Mouse (Mus musculus): Measurements from ENCODE around the gene Trappc6a. TPM values are rescaled to one million over a fixed set of nuclear protein-coding genes. Genes with fewer than 3 reads are reported as not detected.

The Trappc6a gene
- polyA plus RNA-seq, 1 experiment from 2014 or later, result 67.8 TPM

DNA sequence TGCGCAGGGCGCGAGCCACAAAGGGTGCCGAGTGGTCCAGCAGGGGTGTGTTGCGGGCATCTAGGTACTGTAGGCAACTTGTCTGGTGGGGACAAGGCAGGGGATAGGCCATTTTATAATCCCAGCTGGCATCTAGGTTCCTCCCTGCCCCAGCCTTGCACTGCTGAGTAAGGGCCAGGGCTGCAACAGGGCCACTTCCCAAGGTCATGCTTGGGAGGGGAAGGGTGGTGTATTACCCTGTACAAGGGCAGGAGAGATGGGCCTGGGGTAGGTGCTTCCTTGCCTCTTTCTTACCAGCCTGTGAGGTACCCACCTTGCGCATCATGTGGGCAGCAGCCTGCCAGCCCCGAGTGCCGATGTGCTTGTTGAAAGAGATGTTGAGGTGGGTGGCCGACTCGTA lies 26.5 kb downstream of the Trappc6a start:
- WGBS, result 93% methylated on average over 10 of the region's 10 CpGs
- no peak overlapping the region for H3K4me2 ChIP-seq (replicated peaks)
- H3K36me3 ChIP-seq, result peaks cover 63% of the 10 kb centered on the region

GRCm38 (mm10) chr7:19540771-19541566 lies 32.8 kb downstream of the Trappc6a start:
- no peaks in the 10 kb centered on the region for H3K9me3 ChIP-seq
- H3K27me3 ChIP-seq, result no peaks in the 10 kb centered on the region
- peaks cover 37% of the 10 kb centered on the region for H3K4me1 ChIP-seq
- H3K36me3 ChIP-seq, result peaks cover under 1% of the 10 kb centered on the region; the same call in 1 of the 2 replicates
- 99% methylated on average over 2 of the region's 2 CpGs for WGBS
- no peak overlapping the region for H3K9ac ChIP-seq
- no peak overlapping the region for H3K27ac ChIP-seq
- no peak overlapping the region for H3K4me3 ChIP-seq
- no peak for ATAC-seq (ENCODE audit: low FRiP score, low read depth)
- H3K4me2 ChIP-seq (replicated peaks), result no peak overlapping the region

More for the DNA sequence above, 26.5 kb downstream of the Trappc6a start:
- no peak for ATAC-seq (ENCODE audit: low FRiP score, low read depth)
- Histone ChIP-seq H3K9me3 (no peaks in the 10 kb centered on the region), H3K4me1 (peaks cover 15% of the 10 kb centered on the region), H3K27me3 (no peaks in the 10 kb centered on the region), H3K9ac (no peak overlapping the region), H3K4me3 (no peak overlapping the region), H3K27ac (no peak overlapping the region)

DNA sequence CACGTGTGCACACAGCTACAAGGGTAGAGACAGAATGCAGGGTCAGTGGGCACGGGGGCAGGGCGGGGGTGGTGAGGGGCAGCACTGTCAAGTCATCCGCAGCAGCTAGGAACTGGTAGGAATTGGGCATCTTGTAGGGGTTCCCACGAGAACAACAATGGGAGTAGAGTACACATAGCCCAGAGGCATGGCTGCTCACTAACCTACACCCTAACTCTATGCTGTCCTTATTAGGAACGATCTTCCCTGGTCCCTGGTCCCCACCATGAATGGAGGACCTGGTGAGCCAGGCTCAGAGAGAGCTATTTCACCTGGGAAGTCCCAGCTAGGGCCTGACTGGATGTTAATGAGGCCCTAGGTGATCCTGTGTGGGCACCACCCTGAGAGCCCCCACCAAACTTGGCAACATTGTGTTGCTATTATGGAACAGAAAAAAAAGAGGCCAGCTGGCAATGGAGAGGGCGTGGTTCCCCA lies 33.5 kb downstream of the Trappc6a start:
- Histone ChIP-seq H3K36me3 (no peaks in the 10 kb centered on the region; the same call in 1 of the 2 replicates), H3K9ac (no peak overlapping the region), H3K4me2 (replicated peaks) (no peak overlapping the region), H3K4me1 (peaks cover 39% of the 10 kb centered on the region), H3K27me3 (no peaks in the 10 kb centered on the region), H3K9me3 (no peaks in the 10 kb centered on the region), H3K4me3 (no peak overlapping the region), H3K27ac (no peak overlapping the region)
- 82% methylated on average over 7 of the region's 7 CpGs for WGBS
- ATAC-seq (ENCODE audit: low FRiP score, low read depth), result no peak

DNA sequence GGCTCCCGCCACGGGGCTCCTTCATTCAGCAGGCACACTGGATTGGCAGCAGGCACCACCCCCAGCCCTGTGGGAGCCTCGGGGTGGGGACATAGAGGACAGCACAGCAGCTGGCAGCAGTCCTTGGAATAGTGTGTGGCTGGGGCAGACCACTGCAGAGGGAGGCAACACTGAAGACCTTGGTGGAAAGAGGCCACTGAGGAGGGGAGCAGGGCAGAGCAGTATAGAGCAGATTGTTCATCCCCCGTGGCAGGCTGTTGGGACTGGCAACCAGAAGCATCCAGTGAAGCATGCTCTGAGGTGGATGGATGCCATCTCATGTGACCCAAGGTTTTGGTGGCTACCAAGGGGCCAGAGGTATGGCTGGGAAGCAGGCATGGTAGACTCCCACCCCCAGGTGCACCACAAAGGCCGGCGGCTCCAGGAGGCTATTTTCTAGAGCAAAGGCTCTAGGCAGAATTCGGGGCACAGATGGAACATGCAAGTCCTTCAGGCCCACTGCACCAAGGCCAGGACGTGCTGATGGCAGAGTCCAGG lies 34.0 kb downstream of the Trappc6a start:
- Histone ChIP-seq H3K9me3 (no peaks in the 10 kb centered on the region), H3K4me3 (no peak overlapping the region), H3K9ac (no peak overlapping the region), H3K27ac (no peak overlapping the region), H3K27me3 (no peaks in the 10 kb centered on the region), H3K4me2 (replicated peaks) (no peak overlapping the region), H3K4me1 (peaks cover 36% of the 10 kb centered on the region), H3K36me3 (no peaks in the 10 kb centered on the region; the same call in 1 of the 2 replicates)
- WGBS, result 76% methylated on average over 8 of the region's 8 CpGs
- peak; percentile 60; the same call in 1 of the 2 replicates for ATAC-seq (ENCODE audit: low FRiP score, low read depth)

DNA sequence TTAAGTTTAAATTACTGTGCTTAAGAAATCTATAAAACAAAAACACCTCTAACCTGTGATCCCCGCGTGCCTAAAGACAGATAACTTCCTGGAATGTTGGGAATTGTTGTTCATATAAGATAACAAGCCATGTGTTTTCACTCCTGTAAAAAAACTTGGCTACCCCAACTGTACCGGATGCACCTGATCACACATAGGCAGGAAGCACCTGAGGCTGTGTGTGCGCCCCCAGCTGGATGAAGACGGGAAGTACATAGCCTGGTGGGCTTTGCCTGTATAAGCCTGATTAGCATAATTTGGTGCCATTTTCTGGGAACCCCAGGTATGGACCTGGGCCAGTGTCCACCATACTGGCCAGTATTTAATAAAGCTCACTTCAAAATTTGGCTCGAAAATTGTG lies 35.4 kb downstream of the Trappc6a start:
- no peak overlapping the region for H3K9ac ChIP-seq
- ATAC-seq (ENCODE audit: low FRiP score, low read depth), result no peak

DNA sequence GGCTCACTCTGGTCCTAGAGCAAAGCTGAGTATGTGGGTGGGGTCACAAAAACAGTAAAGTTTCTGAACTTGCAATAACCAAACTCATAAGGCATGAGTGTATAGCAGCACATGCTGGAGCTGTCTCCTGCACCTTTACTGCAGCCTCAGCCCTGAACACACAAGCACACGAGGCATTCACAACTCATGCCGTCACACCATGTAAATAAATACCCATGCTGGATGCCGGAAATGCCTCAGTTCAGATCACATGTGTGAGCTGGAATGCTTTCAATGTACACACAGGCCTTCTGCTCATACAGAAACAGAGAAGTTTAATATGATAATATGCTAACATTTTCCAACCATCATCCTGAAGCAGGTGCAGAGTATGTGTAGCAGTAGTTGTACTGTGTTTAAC lies 37.8 kb downstream of the Trappc6a start:
- Histone ChIP-seq H3K27ac (no peak overlapping the region), H3K9ac (no peak overlapping the region), H3K4me1 (peaks cover 30% of the 10 kb centered on the region), H3K4me3 (no peak overlapping the region), H3K9me3 (no peaks in the 10 kb centered on the region), H3K36me3 (no peaks in the 10 kb centered on the region), H3K4me2 (replicated peaks) (no peak overlapping the region), H3K27me3 (no peaks in the 10 kb centered on the region)
- 57% methylated on average over 3 of the region's 3 CpGs for WGBS
- ATAC-seq (ENCODE audit: low FRiP score, low read depth), result 0 out of 2 replicates have a peak, but pooled peaks have one; percentile 35

More for the DNA sequence above, 35.4 kb downstream of the Trappc6a start:
- no peak overlapping the region for H3K4me3 ChIP-seq
- no peaks in the 10 kb centered on the region for H3K36me3 ChIP-seq
- H3K27me3 ChIP-seq, result no peaks in the 10 kb centered on the region
- peaks cover 30% of the 10 kb centered on the region for H3K4me1 ChIP-seq
- no peak overlapping the region for H3K4me2 ChIP-seq (replicated peaks)
- 49% methylated on average over 6 of the region's 6 CpGs for WGBS
- H3K9me3 ChIP-seq, result no peaks in the 10 kb centered on the region
- no peak overlapping the region for H3K27ac ChIP-seq

- Histone ChIP-seq H3K4me1 (peaks cover 23% of the 10 kb centered on the region), H3K4me3 (no peak overlapping the region), H3K36me3 (peaks cover 9% of the 10 kb centered on the region), H3K9me3 (no peaks in the 10 kb centered on the region), H3K27me3 (no peaks in the 10 kb centered on the region), H3K4me2 (replicated peaks) (no peak overlapping the region), H3K27ac (no peak overlapping the region), H3K9ac (no peak overlapping the region)
- 87% methylated on average over 2 of the region's 2 CpGs for WGBS
- ATAC-seq (ENCODE audit: low FRiP score, low read depth), result no peak
Observed at GRCm38 (mm10) chr7:19547344-19547969, 39.3 kb downstream of the Trappc6a start.

DNA sequence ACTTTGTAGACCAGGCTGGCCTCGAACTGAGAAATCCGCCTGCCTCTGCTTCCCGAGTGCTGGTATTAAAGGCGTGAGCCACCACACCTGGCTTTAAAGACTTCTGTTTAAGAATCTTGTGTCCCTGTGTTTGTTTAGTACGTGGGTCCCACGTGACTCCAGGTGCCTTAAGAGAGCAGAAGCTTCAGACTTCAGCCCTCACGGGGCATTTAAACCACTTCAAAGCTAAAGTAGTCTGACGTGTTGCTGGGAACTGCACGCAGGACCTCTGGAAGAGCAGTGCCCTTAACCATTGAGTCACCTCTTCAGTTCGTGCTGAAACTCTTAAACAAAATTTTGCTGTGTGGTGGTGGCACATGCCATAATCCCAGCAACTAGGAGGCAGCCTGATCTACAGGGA lies 41.2 kb downstream of the Trappc6a start:
- Histone ChIP-seq H3K4me3 (no peak overlapping the region), H3K9ac (no peak overlapping the region), H3K4me2 (replicated peaks) (no peak overlapping the region), H3K4me1 (peaks cover 13% of the 10 kb centered on the region), H3K27me3 (no peaks in the 10 kb centered on the region), H3K27ac (no peak overlapping the region), H3K9me3 (no peaks in the 10 kb centered on the region), H3K36me3 (peaks cover 28% of the 10 kb centered on the region)
- 84% methylated on average over 10 of the region's 10 CpGs for WGBS
- ATAC-seq (ENCODE audit: low FRiP score, low read depth), result no peak

DNA sequence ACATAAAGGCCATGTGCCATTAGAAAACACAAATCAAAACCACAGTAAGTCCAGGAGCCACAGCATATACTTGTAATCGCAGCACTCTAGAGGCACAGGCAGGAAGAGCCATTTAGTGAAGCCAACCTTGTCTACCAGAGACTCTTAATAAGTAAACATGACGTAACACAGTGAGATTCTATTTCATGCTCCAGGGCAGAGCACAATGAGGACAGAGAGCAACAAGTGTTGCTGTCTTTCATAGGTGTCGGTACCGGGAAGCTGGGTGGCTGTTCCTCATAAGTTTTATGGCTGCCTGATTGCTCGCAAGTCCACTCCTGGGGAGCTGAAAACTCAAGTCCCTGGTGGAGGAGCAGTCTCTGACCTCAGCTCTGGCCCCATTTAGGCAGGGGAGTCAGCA lies 43.4 kb downstream of the Trappc6a start:
- no peaks in the 10 kb centered on the region for H3K27me3 ChIP-seq
- H3K4me2 ChIP-seq (replicated peaks), result no peak overlapping the region
- H3K27ac ChIP-seq, result no peak overlapping the region
- H3K36me3 ChIP-seq, result peaks cover 43% of the 10 kb centered on the region
- H3K4me3 ChIP-seq, result no peak overlapping the region
- 0 out of 2 replicates have a peak overlapping the region, but pooled peaks have one; percentile 25 for H3K9ac ChIP-seq
- H3K4me1 ChIP-seq, result peaks cover 2% of the 10 kb centered on the region; the same call in 1 of the 2 replicates
- H3K9me3 ChIP-seq, result no peaks in the 10 kb centered on the region
- 60% methylated on average over 5 of the region's 5 CpGs for WGBS
- no peak for ATAC-seq (ENCODE audit: low FRiP score, low read depth)

DNA sequence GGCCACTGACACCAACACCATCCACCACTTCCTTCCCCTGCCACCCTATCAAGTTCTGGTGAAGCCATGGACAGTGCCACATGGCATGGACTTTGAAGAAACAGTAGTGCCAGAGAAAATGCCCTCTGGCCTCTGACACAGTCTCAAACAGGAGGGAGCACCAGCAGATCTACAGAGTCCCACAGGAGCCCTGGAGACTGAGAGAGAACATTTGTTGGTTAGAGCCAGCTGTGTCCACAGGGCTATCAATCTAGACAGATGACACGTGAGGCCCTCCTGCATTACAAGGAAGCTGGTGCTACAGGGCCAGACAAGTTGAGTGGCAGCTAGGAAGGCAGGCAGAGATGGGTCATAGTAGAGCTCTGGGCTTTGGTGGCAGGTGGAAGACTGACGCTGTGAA lies 44.2 kb downstream of the Trappc6a start:
- Histone ChIP-seq H3K9ac (peak overlapping the region; percentile 25; the same call in 1 of the 2 replicates), H3K27ac (no peak overlapping the region; the same call in 1 of the 2 replicates), H3K27me3 (no peaks in the 10 kb centered on the region), H3K4me2 (replicated peaks) (no peak overlapping the region), H3K4me1 (no peaks in the 10 kb centered on the region; the same call in 1 of the 2 replicates), H3K4me3 (no peak overlapping the region), H3K36me3 (peaks cover 47% of the 10 kb centered on the region), H3K9me3 (no peaks in the 10 kb centered on the region)
- 60% methylated on average over 2 of the region's 2 CpGs for WGBS
- peak; percentile 30; the same call in 1 of the 2 replicates for ATAC-seq (ENCODE audit: low FRiP score, low read depth)

- 75% methylated on average over 1 of the region's 1 CpGs for WGBS
- no peak for ATAC-seq (ENCODE audit: low FRiP score, low read depth)
- H3K9ac ChIP-seq, result no peak overlapping the region
- no peak overlapping the region for H3K27ac ChIP-seq
- H3K4me1 ChIP-seq, result peaks cover 17% of the 10 kb centered on the region
- H3K9me3 ChIP-seq, result no peaks in the 10 kb centered on the region
- H3K4me2 ChIP-seq (replicated peaks), result no peak overlapping the region
- H3K4me3 ChIP-seq, result no peak overlapping the region
- peaks cover 56% of the 10 kb centered on the region for H3K36me3 ChIP-seq
- H3K27me3 ChIP-seq, result no peaks in the 10 kb centered on the region
Observed at GRCm38 (mm10) chr7:19554168-19554567, 46.0 kb downstream of the Trappc6a start.

DNA sequence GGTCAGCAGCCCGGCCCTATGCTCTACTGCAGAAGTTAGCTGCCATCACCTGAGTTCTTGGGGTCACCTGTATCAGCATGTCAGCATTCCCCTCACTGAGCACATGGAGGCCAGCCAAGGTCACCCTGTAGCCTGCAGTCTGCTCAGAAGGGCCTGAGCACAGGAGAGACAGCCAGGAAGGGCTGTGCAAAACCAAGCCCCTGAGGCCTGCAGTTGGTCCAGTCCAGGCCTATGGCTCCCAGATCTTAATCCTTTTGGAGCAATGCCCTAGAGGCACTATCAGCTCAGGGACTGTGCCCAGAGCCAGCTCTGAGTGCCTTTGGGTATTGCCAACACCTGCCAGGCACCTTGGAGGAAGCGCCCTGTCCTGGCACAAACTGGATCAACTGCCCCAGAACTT lies 48.9 kb downstream of the Trappc6a start:
- peak overlapping the region; percentile 5; the same call in 1 of the 2 replicates for H3K9ac ChIP-seq
- H3K4me2 ChIP-seq (replicated peaks), result no peak overlapping the region
- no peak overlapping the region for H3K27ac ChIP-seq
- H3K4me1 ChIP-seq, result peaks cover 38% of the 10 kb centered on the region
- no peak overlapping the region for H3K4me3 ChIP-seq
- WGBS, result 98% methylated on average over 2 of the region's 2 CpGs
- peaks cover 51% of the 10 kb centered on the region for H3K36me3 ChIP-seq
- H3K27me3 ChIP-seq, result no peaks in the 10 kb centered on the region
- H3K9me3 ChIP-seq, result no peaks in the 10 kb centered on the region
- ATAC-seq (ENCODE audit: low FRiP score, low read depth), result no peak

Data from limb, embryonic 13.5 days (tissue).